Mouse (Mus musculus): ENCODE results near the gene Myh11.

GRCm38 (mm10) chr16:14237100-14237723 is 54.0 kb downstream of the Myh11 start:
- TF ChIP-seq POLR2A (IDR thresholded peaks at IDR 0.05; ENCODE audit: insufficient read depth, low read length) (no peak), EP300 (IDR thresholded peaks at IDR 0.05; ENCODE audit: insufficient read depth, low read depth, low read length) (no peak), CTCF (IDR thresholded peaks at IDR 0.05; ENCODE audit: low read depth, low read length) (peak; percentile 95)

Data from ES-Bruce4 (cell line).